20 mouse cellular contexts compared by ENCODE assay signal in the genomic region with DNA sequence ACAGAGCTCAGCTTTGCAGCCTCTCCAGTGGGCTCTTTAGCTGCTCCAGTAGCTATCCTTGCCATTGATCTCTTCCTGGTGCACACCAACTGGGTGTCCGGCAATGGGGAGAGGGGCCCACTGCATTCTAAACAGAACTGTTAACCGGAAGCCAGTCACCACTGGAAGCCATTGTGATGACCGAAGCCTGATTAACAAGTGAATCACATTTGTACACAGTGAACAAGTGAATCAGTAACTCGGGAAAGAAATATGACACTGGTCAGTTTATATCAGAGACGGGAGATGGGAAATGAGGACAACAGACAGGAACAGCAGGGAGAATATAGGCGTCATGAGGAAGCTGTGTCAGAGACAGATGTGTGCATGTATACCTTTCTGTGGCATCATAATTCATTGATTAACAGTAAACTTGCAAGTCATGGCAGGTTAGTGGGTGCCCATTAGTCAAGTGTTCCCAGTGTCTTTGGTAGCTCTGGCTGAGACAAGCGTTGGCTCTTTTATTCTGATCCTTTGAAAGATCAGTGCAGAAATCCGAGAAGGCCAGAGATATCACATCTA. TPM values are rescaled to one million over a fixed set of nuclear protein-coding genes. Genes with fewer than 3 reads are reported as not detected.
DNase-seq lines count a peak whose midpoint lies in the region; ATAC-seq and TF ChIP-seq lines count a peak whose summit lies in the region.
"Had no signal": no experiment of that assay in that cellular context is flagged by ENCODE, and none has a peak within 500 bp of the region (broad histone marks: within the 10 kb centered on the region; RNA-seq: fewer than 3 reads in every experiment).

No protein-coding gene starts in this region.

- H3K27ac ChIP-seq in liver, embryonic 13.5 days, result peak overlapping the region; percentile 91
- peak overlapping the region; percentile 84 for H3K27ac ChIP-seq in liver, embryonic 15.5 days (replicated peaks)
- no peak overlapping the region for H3K27ac ChIP-seq in forebrain, embryonic 13.5 days
- no peak overlapping the region for H3K27ac ChIP-seq in forebrain, postnatal 0 days (ENCODE audit: low read depth, low read length)
- H3K27ac ChIP-seq: hindbrain, embryonic 14.5 days; intestine, embryonic 15.5 days; kidney, postnatal 0 days; macrophage; midbrain, embryonic 12.5 days had no signal

- H3K4me3 ChIP-seq in liver, embryonic 13.5 days (replicated peaks), result no peak overlapping the region
- H3K4me3 ChIP-seq in liver, embryonic 15.5 days (replicated peaks), result no peak overlapping the region
- no peak overlapping the region for H3K4me3 ChIP-seq in forebrain, embryonic 13.5 days
- no peak overlapping the region for H3K4me3 ChIP-seq in forebrain, postnatal 0 days (ENCODE audit: low read depth, low read length)
- H3K4me3 ChIP-seq: intestine, embryonic 15.5 days; midbrain, embryonic 12.5 days had no signal

- 69% methylated on average over 8 of the region's 8 CpGs for WGBS in liver, embryonic 13.5 days (ENCODE audit: insufficient replicate concordance)
- WGBS in liver, embryonic 15.5 days (ENCODE audit: insufficient replicate concordance), result 72% methylated on average over 8 of the region's 8 CpGs
- WGBS in forebrain, embryonic 13.5 days, result 66% methylated on average over 8 of the region's 8 CpGs
- WGBS in forebrain, postnatal 0 days, result 73% methylated on average over 8 of the region's 8 CpGs

- no peaks in the 10 kb centered on the region for H3K36me3 ChIP-seq in liver, embryonic 13.5 days
- no peaks in the 10 kb centered on the region for H3K36me3 ChIP-seq in liver, embryonic 15.5 days (replicated peaks)
- H3K36me3 ChIP-seq in forebrain, embryonic 13.5 days (ENCODE audit: poor library complexity, severe bottlenecking), result no peaks in the 10 kb centered on the region
- no peaks in the 10 kb centered on the region for H3K36me3 ChIP-seq in forebrain, postnatal 0 days (ENCODE audit: insufficient read depth)
- H3K36me3 ChIP-seq: intestine, embryonic 15.5 days; midbrain, embryonic 12.5 days had no signal

- no peak for ATAC-seq in liver, embryonic 13.5 days (ENCODE audit: low read depth)
- ATAC-seq in liver, embryonic 15.5 days (ENCODE audit: insufficient read depth), result peak; percentile 38
- ATAC-seq in forebrain, embryonic 13.5 days, result no peak
- no peak for ATAC-seq in forebrain, postnatal 0 days

- DNase-seq in liver, embryonic 13.5 days, result no peak
- DNase-seq in liver (no peak), R1 (ENCODE audit: low read depth, low spot score) (peak; percentile 94)
- no peak for DNase-seq in forebrain, postnatal 0 days
- DNase-seq in adrenal gland, adult 18-20 months (ENCODE audit: low spot score in 2 of 2), result no peak
- DNase-seq: adrenal gland, postnatal 14 days; cerebellum, adult 11-12 months; cerebellum, postnatal 14 days; heart, adult 18-20 months; heart, postnatal 36 days; thymus, postnatal 14 days had no signal

- no peaks in the 10 kb centered on the region for H3K9me3 ChIP-seq in liver, embryonic 13.5 days (replicated peaks)
- H3K9me3 ChIP-seq in liver, embryonic 15.5 days (replicated peaks), result no peaks in the 10 kb centered on the region
- no peaks in the 10 kb centered on the region for H3K9me3 ChIP-seq in forebrain, embryonic 13.5 days (replicated peaks)
- no peaks in the 10 kb centered on the region for H3K9me3 ChIP-seq in forebrain, postnatal 0 days (ENCODE audit: low read length)
- H3K9me3 ChIP-seq: intestine, embryonic 15.5 days; midbrain, embryonic 12.5 days had no signal

- peaks cover 35% of the 10 kb centered on the region for H3K4me1 ChIP-seq in liver, embryonic 13.5 days (replicated peaks)
- H3K4me1 ChIP-seq in liver, embryonic 15.5 days (replicated peaks), result peaks cover 28% of the 10 kb centered on the region
- no peaks in the 10 kb centered on the region for H3K4me1 ChIP-seq in forebrain, embryonic 13.5 days
- H3K4me1 ChIP-seq in forebrain, postnatal 0 days (ENCODE audit: insufficient read depth), result no peaks in the 10 kb centered on the region
- H3K4me1 ChIP-seq: midbrain, embryonic 12.5 days had no signal

- H3K9ac ChIP-seq in liver, embryonic 13.5 days, result no peak overlapping the region
- H3K9ac ChIP-seq in liver, embryonic 15.5 days, result no peak overlapping the region
- no peak overlapping the region for H3K9ac ChIP-seq in forebrain, embryonic 13.5 days
- no peak overlapping the region for H3K9ac ChIP-seq in forebrain, postnatal 0 days
- H3K9ac ChIP-seq: hindbrain, embryonic 14.5 days; intestine, embryonic 15.5 days; midbrain, embryonic 12.5 days had no signal

- peak overlapping the region; percentile 18 for H3K4me2 ChIP-seq in liver, embryonic 13.5 days
- H3K4me2 ChIP-seq in liver, embryonic 15.5 days, result peak overlapping the region; percentile 42; the same call in 1 of the 2 replicates
- no peak overlapping the region for H3K4me2 ChIP-seq in forebrain, embryonic 13.5 days
- no peak overlapping the region for H3K4me2 ChIP-seq in forebrain, postnatal 0 days (ENCODE audit: low read depth)
- H3K4me2 ChIP-seq: hindbrain, embryonic 14.5 days; intestine, embryonic 15.5 days; midbrain, embryonic 12.5 days had no signal

- 0 out of 2 replicates have a peak, but pooled peaks cover 4% of the 10 kb centered on the region for H3K27me3 ChIP-seq in liver, embryonic 13.5 days
- no peaks in the 10 kb centered on the region for H3K27me3 ChIP-seq in liver, embryonic 15.5 days
- no peaks in the 10 kb centered on the region for H3K27me3 ChIP-seq in forebrain, embryonic 13.5 days
- H3K27me3 ChIP-seq in forebrain, postnatal 0 days (ENCODE audit: insufficient read depth, low read length), result no peaks in the 10 kb centered on the region
- H3K27me3 ChIP-seq: intestine, embryonic 15.5 days; midbrain, embryonic 12.5 days had no signal

- no peak for TF ChIP-seq CTCF in forebrain, postnatal 0 days (IDR thresholded peaks at IDR 0.05; ENCODE audit: low read depth)

RNA-seq across cellular contexts. Expression of a gene that starts 36.4 kb away (rescaled TPM):
- polyA plus RNA-seq in liver, embryonic 13.5 days (2015; fragmentation: Nextera tagmentation; extraction: Ambion mirVana), result 0.20 and 0.51 TPM in 2 replicates
- polyA plus RNA-seq in liver, embryonic 15.5 days (2015; fragmentation: Nextera tagmentation; extraction: Ambion mirVana), result 0.30 and 0.99 TPM in 2 replicates
- 0.57 and 0.77 TPM in 2 replicates for polyA plus RNA-seq in forebrain, embryonic 13.5 days (2015; fragmentation: Nextera tagmentation; extraction: Ambion mirVana)
- total RNA-seq in forebrain, postnatal 0 days (2014; rRNA removed), result 2.4 and 3.1 TPM in 2 replicates
- polyA plus RNA-seq in forebrain, postnatal 0 days (2015; fragmentation: Nextera tagmentation; extraction: Ambion mirVana), result 7.2 and 11.3 TPM in 2 replicates
- total RNA-seq in adrenal gland, adult 18-20 months (2021), result 1 to 10 TPM; 1.3 to 1.5 TPM
- total RNA-seq: gastrocnemius, adult 8-10 months; monocyte, adult 5-6 weeks had no signal
- polyA plus RNA-seq: macrophage had no signal

RNA-seq across cellular contexts. Expression of a gene that starts 45.3 kb away (rescaled TPM):
- polyA plus RNA-seq in liver, embryonic 13.5 days (2015; fragmentation: Nextera tagmentation; extraction: Ambion mirVana), result 1.7 and 2.4 TPM in 2 replicates
- 1.8 and 1.9 TPM in 2 replicates for polyA plus RNA-seq in liver, embryonic 15.5 days (2015; fragmentation: Nextera tagmentation; extraction: Ambion mirVana)
- polyA plus RNA-seq in forebrain, embryonic 13.5 days (2015; fragmentation: Nextera tagmentation; extraction: Ambion mirVana), result 0.96 and 1.2 TPM in 2 replicates
- total RNA-seq in forebrain, postnatal 0 days (2014; rRNA removed), result 1.7 and 4.1 TPM in 2 replicates
- 1.2 and 2.0 TPM in 2 replicates for polyA plus RNA-seq in forebrain, postnatal 0 days (2015; fragmentation: Nextera tagmentation; extraction: Ambion mirVana)
- total RNA-seq in adrenal gland, adult 18-20 months (2021), result 10 to 100 TPM; 13.8 to 16.9 TPM

Comparison
In these comparisons a context has a peak if more than half of its experiments do, and no peak if none do; other contexts are left out.
1. H3K27ac ChIP-seq: peak in liver, embryonic 13.5 days (single experiment) and liver, embryonic 15.5 days (single experiment); none in forebrain, embryonic 13.5 days (single experiment) and forebrain, postnatal 0 days (single experiment).
2. H3K4me2 ChIP-seq: peak in liver, embryonic 13.5 days (single experiment) and liver, embryonic 15.5 days (single experiment); none in forebrain, embryonic 13.5 days (single experiment) and forebrain, postnatal 0 days (single experiment).